Mouse (Mus musculus): ENCODE measurements at regions not wholly inside any gene's neighbourhood (a gene's known extent, or its start where the extent isn't known, plus 50 kb on each side); places are given as distances from the start of the nearest gene placed in this dataset.

- CTCF ChIA-PET, result no interaction called here
These were observed 992.1 kb upstream of the Tmprss15 start for GRCm38 (mm10) chr16:80083035-80083434.

GRCm38 (mm10) chr16:80073675-80074074 lies 982.8 kb upstream of the Tmprss15 start:
- CTCF ChIA-PET, result interaction anchor here (0.7 kb wide), 1 partner anchor 608 kb away, joined by 28 read pairs; no protein-coding TSS in a partner anchor
